Mouse (Mus musculus): ENCODE data around the gene Inf2. TPM values are rescaled to one million over a fixed set of nuclear protein-coding genes. Genes with fewer than 3 reads are reported as not detected.

Gene Inf2
- polyA plus RNA-seq, 1 experiment from 2014 or later: 1.1 TPM

DNA sequence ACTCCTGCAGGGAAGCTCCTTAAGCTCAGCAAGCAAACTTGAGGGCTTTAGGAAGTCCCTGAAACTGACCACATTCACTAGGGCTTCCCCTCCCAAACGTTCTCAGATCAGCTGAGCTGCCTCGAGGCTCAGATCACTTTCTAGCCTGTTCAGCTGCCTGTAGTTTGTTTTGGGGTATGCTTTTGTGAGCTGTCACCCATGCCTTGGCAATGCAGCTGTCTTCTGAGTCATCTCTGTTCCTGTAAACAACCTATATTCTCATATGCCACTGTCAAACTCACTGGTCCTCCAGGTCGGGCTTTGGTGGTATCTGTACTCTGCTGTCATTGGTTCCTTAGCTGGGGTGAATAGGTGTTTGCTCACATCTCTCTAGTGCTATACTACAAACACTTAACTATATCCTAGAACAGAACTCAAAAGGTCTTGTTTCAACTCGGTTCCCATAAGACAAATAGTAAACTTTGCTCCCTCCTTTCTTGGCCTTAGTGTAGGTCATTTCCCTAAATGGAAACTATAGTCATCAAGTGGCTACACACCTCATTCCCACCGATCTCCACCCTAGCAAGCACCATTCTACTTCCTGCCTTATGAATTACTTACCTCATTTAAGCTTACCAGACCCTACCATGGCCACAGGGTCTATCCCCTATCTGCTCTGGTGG, 63.3 kb downstream of the Inf2 start:
- H3K4me2 ChIP-seq (ENCODE audit: low read length): no peak overlapping the region
- H3K27ac ChIP-seq (ENCODE audit: low read depth, low read length): no peak overlapping the region
- H3K27me3 ChIP-seq (replicated peaks; ENCODE audit: control insufficient read depth, insufficient read depth, low read length): no peaks in the 10 kb centered on the region
- no peak overlapping the region for H3K4me3 ChIP-seq (ENCODE audit: low read length)
- no peaks in the 10 kb centered on the region for H3K9me3 ChIP-seq (ENCODE audit: control insufficient read depth, low read length)
- no peak overlapping the region for H3K9ac ChIP-seq (ENCODE audit: low read depth, low read length)
- H3K36me3 ChIP-seq (ENCODE audit: control insufficient read depth, insufficient read depth, low read length): peaks cover 41% of the 10 kb centered on the region
- no peaks in the 10 kb centered on the region for H3K4me1 ChIP-seq (ENCODE audit: control insufficient read depth, insufficient read depth, low read depth, low read length)
- 83% methylated on average over 5 of the region's 5 CpGs for WGBS
- ATAC-seq: no peak

DNA sequence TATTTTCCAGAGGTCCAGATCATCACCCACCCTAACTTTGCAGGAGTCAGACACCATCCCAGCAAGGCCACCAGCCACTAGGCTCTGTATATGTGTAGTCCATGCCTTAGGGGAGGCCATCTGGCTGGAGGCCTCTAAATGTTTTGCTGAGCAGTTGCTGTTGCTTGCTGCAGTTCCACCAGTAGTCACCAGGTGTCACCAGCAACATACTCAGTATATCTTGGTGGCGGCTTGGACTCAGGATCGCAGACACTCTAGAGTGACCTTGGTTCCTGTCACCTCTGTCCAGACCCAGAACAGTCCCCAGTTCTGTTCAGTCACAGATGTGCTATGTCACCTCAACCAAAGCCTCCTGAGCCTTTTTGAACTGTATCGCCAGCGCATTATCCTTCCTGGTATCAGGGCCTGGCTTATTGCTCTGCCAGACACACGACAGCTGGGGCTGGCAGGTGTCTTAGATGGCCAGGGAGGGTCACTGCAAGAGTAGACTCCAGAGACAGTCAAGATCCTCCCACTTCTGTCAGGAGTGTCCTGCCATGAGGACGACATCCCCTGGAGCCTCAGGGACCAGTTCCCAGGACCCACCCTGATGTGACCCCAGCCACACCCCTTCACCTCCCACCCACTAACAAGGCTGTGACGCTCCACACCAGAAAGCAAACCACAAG, 64.7 kb downstream of the Inf2 start:
- Histone ChIP-seq H3K36me3 (ENCODE audit: control insufficient read depth, insufficient read depth, low read length) (peaks cover 53% of the 10 kb centered on the region), H3K27ac (ENCODE audit: low read depth, low read length) (peak overlapping the region; percentile 54), H3K9me3 (ENCODE audit: control insufficient read depth, low read length) (no peaks in the 10 kb centered on the region), H3K4me2 (ENCODE audit: low read length) (no peak overlapping the region), H3K4me1 (ENCODE audit: control insufficient read depth, insufficient read depth, low read depth, low read length) (no peaks in the 10 kb centered on the region), H3K9ac (ENCODE audit: low read depth, low read length) (no peak overlapping the region), H3K4me3 (ENCODE audit: low read length) (no peak overlapping the region), H3K27me3 (replicated peaks; ENCODE audit: control insufficient read depth, insufficient read depth, low read length) (no peaks in the 10 kb centered on the region)
- WGBS: 37% methylated on average over 7 of the region's 7 CpGs
- ATAC-seq: peak; percentile 35

DNA sequence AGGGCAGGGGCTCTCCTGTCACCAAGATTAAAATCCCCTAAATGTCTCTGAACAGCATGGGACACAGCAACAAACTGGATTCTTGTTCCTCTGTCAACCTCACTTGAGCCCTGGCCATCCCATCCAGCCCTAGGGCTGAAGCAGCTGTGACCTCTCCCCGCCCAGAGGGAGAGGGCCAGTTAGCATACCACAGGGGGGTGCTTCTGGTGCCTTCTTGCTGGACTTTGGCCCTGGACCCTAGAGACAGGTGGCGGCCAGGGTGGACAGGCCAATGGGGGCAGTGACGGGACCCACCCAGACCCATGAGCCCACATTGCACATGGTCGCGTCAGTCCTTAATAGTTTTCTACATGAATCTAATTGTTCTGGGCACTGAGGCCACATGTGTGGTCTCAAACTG, 65.5 kb downstream of the Inf2 start:
- Histone ChIP-seq H3K4me1 (ENCODE audit: control insufficient read depth, insufficient read depth, low read depth, low read length) (peaks cover 4% of the 10 kb centered on the region; the same call in 1 of the 2 replicates), H3K36me3 (ENCODE audit: control insufficient read depth, insufficient read depth, low read length) (peaks cover 60% of the 10 kb centered on the region), H3K27me3 (replicated peaks; ENCODE audit: control insufficient read depth, insufficient read depth, low read length) (no peaks in the 10 kb centered on the region), H3K4me2 (ENCODE audit: low read length) (no peak overlapping the region), H3K9ac (ENCODE audit: low read depth, low read length) (no peak overlapping the region), H3K9me3 (ENCODE audit: control insufficient read depth, low read length) (no peaks in the 10 kb centered on the region), H3K4me3 (ENCODE audit: low read length) (no peak overlapping the region), H3K27ac (ENCODE audit: low read depth, low read length) (no peak overlapping the region)
- no peak for ATAC-seq
- WGBS: 89% methylated on average over 5 of the region's 5 CpGs

DNA sequence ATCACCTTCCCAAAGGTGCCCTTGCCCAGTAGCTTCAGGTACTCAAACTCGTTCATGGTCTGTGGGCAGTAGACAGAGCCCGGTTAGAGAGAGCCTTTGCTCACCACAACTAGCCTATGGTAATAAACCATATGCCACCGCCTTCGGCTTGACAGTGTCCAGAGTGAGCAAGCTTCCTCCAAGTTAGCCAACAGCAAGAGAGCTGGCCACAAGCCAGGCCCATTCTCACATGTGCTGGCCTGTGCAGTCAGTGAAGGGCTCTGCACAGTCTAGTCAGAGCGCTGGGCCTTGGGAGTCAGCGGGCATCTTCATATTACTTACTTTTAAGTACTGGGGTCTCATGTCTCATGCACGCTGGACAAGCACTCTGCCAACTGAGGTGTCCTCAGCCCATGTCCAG, 70.0 kb downstream of the Inf2 start:
- Histone ChIP-seq H3K9ac (ENCODE audit: low read depth, low read length) (no peak overlapping the region; the same call in 1 of the 2 replicates), H3K27ac (ENCODE audit: low read depth, low read length) (no peak overlapping the region)

DNA sequence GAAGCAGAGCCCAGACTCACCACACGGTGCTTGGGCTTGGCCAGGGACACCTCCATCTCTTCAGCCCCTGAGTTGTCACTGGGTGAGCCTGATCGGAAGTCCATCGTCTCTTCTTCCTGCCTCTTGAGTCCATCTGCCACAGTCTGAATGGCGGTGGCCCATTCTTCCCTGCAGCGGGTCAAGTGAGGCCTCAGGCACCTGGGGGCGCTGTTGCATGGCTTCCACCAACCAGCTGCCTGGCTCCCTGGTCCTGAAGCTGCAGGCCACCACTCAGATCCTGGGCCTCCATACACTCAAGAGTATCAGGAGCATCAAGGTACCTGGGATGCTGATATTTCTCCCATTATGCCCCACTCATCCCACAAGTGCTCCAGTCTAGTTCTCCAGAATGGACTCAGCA, 70.5 kb downstream of the Inf2 start:
- Histone ChIP-seq H3K4me2 (ENCODE audit: low read length) (no peak overlapping the region), H3K4me1 (ENCODE audit: control insufficient read depth, insufficient read depth, low read depth, low read length) (peaks cover 36% of the 10 kb centered on the region), H3K9ac (ENCODE audit: low read depth, low read length) (no peak overlapping the region), H3K27ac (ENCODE audit: low read depth, low read length) (no peak overlapping the region), H3K27me3 (replicated peaks; ENCODE audit: control insufficient read depth, insufficient read depth, low read length) (no peaks in the 10 kb centered on the region), H3K9me3 (ENCODE audit: control insufficient read depth, low read length) (no peaks in the 10 kb centered on the region), H3K36me3 (ENCODE audit: control insufficient read depth, insufficient read depth, low read length) (peaks cover 45% of the 10 kb centered on the region), H3K4me3 (ENCODE audit: low read length) (no peak overlapping the region)
- whole genome bisulfite sequencing: 70% methylated on average over 5 of the region's 6 CpGs
- ATAC-seq: no peak

More for the DNA sequence above, 70.0 kb downstream of the Inf2 start:
- H3K36me3 ChIP-seq (ENCODE audit: control insufficient read depth, insufficient read depth, low read length): peaks cover 49% of the 10 kb centered on the region
- H3K4me2 ChIP-seq (ENCODE audit: low read length): no peak overlapping the region
- no peaks in the 10 kb centered on the region for H3K9me3 ChIP-seq (ENCODE audit: control insufficient read depth, low read length)
- no peaks in the 10 kb centered on the region for H3K27me3 ChIP-seq (replicated peaks; ENCODE audit: control insufficient read depth, insufficient read depth, low read length)
- ATAC-seq: no peak
- WGBS: 83% methylated on average over 7 of the region's 7 CpGs
- H3K4me1 ChIP-seq (ENCODE audit: control insufficient read depth, insufficient read depth, low read depth, low read length): peaks cover 31% of the 10 kb centered on the region
- H3K4me3 ChIP-seq (ENCODE audit: low read length): no peak overlapping the region

DNA sequence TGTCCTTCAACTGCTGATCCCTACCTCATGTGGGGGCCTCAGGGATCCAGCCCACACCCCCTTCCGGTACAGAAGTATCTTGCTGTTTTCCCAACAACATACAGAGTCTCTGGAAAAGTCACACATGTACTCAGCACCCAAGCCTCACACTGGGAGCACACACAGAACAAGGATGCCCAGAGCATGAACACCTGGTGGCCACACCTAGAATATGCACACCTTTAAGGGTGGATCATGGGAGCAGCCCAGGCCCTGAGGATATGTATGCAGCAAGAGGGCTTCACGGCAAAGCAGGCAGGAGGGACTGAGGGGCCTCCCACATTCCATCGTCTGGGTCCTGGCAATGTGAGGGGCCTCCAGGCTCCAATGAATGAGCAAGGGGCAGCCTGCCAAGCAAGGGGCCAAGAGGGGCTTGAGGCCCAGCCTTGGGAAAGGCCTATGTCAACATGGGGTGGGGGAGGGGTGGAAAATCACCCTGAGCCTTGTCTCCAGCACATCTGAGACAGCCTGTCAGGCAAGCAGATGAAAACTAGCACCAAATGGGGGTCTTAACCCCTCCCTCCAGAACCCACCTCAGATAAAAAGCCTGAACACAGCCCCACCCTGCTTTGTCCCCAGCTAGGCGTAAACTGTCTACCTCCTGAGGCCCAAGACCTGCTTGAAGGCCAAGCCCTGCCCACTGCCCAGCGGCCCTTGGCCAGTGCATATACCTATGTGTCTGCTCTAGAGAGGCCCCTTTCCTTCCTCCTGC, 72.2 kb downstream of the Inf2 start:
- no peaks in the 10 kb centered on the region for H3K27me3 ChIP-seq (replicated peaks; ENCODE audit: control insufficient read depth, insufficient read depth, low read length)
- 0 out of 2 replicates have a peak overlapping the region, but pooled peaks have one; percentile 1 for H3K9ac ChIP-seq (ENCODE audit: low read depth, low read length)
- peak overlapping the region; percentile 44; the same call in 1 of the 2 replicates for H3K27ac ChIP-seq (ENCODE audit: low read depth, low read length)
- H3K4me2 ChIP-seq (ENCODE audit: low read length): 0 out of 2 replicates have a peak overlapping the region, but pooled peaks have one; percentile 1
- no peaks in the 10 kb centered on the region for H3K9me3 ChIP-seq (ENCODE audit: control insufficient read depth, low read length)
- 19% methylated on average over 5 of the region's 5 CpGs for WGBS
- ATAC-seq: peak; percentile 43
- peaks cover 52% of the 10 kb centered on the region for H3K4me1 ChIP-seq (ENCODE audit: control insufficient read depth, insufficient read depth, low read depth, low read length)
- H3K36me3 ChIP-seq (ENCODE audit: control insufficient read depth, insufficient read depth, low read length): peaks cover 33% of the 10 kb centered on the region
- no peak overlapping the region for H3K4me3 ChIP-seq (ENCODE audit: low read length)

DNA sequence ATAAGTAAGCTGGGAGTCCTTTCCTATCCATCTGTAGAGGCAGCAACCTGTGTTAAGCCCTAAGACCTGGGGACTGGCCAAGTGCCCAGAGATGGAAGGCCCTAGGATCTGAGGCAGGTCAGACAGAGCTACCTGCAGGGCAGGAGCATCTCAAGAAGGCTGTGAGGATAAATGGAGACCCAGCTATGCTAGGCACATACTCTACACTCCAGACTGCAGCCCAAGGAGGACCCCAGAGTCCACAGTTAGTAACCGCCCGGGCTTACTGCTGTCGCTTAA, 72.7 kb downstream of the Inf2 start:
- Histone ChIP-seq H3K36me3 (ENCODE audit: control insufficient read depth, insufficient read depth, low read length) (peaks cover 28% of the 10 kb centered on the region), H3K27ac (ENCODE audit: low read depth, low read length) (peak overlapping the region; percentile 26; the same call in 1 of the 2 replicates), H3K9ac (ENCODE audit: low read depth, low read length) (0 out of 2 replicates have a peak overlapping the region, but pooled peaks have one; percentile 1), H3K4me1 (ENCODE audit: control insufficient read depth, insufficient read depth, low read depth, low read length) (peaks cover 57% of the 10 kb centered on the region), H3K27me3 (replicated peaks; ENCODE audit: control insufficient read depth, insufficient read depth, low read length) (no peaks in the 10 kb centered on the region), H3K4me2 (ENCODE audit: low read length) (no peak overlapping the region), H3K4me3 (ENCODE audit: low read length) (no peak overlapping the region), H3K9me3 (ENCODE audit: control insufficient read depth, low read length) (no peaks in the 10 kb centered on the region)
- 73% methylated on average over 3 of the region's 3 CpGs for WGBS
- no peak for ATAC-seq

DNA sequence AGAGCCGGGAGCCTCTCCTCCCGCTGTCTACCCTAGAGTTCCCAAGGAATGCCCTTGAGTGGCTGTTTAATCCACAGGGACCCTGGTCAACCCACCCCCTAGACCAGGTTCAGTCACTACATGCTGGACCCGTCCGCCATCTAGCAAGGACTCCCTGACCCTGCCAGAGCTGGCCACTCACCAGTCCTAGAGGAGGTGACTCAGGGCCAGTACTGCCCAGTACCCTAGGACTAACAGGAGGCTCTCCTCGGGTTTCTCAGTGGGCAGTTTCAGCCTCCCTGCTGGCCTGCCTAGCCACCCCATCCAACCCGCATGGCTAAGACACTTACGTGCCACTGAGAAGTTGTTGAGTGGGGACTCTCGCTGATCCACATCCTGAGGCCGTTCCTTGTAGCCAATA, 73.3 kb downstream of the Inf2 start:
- no peak overlapping the region; the same call in 1 of the 2 replicates for H3K9ac ChIP-seq (ENCODE audit: low read depth, low read length)
- H3K4me3 ChIP-seq (ENCODE audit: low read length): no peak overlapping the region
- peaks cover 63% of the 10 kb centered on the region for H3K4me1 ChIP-seq (ENCODE audit: control insufficient read depth, insufficient read depth, low read depth, low read length)
- H3K4me2 ChIP-seq (ENCODE audit: low read length): no peak overlapping the region
- H3K27me3 ChIP-seq (replicated peaks; ENCODE audit: control insufficient read depth, insufficient read depth, low read length): no peaks in the 10 kb centered on the region
- no peaks in the 10 kb centered on the region for H3K9me3 ChIP-seq (ENCODE audit: control insufficient read depth, low read length)
- ATAC-seq: no peak
- peak overlapping the region; percentile 46 for H3K27ac ChIP-seq (ENCODE audit: low read depth, low read length)
- 74% methylated on average over 9 of the region's 9 CpGs for WGBS
- H3K36me3 ChIP-seq (ENCODE audit: control insufficient read depth, insufficient read depth, low read length): peaks cover 23% of the 10 kb centered on the region

DNA sequence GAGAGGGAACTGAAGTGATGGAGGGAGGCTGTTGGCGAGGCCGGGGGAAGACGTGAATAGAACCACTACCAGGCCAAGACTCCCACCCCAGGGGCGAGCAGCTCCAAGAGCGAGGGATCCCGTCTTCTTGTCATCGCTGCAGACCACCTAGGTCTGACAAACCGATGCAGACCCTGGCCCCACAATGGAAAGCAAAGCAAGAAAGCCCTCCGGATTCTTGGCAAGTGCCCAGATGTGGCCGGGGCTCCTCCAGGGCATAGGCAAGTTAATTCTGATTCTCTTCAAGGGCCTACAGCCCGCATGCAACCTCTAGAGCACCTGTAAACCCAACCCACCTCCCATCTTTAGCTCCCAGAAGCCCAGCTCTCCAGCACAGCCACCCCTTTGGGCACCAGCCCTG, 74.7 kb downstream of the Inf2 start:
- peaks cover 71% of the 10 kb centered on the region for H3K4me1 ChIP-seq (ENCODE audit: control insufficient read depth, insufficient read depth, low read depth, low read length)
- 50% methylated on average over 11 of the region's 11 CpGs for WGBS
- H3K27me3 ChIP-seq (replicated peaks; ENCODE audit: control insufficient read depth, insufficient read depth, low read length): no peaks in the 10 kb centered on the region
- no peak overlapping the region for H3K4me3 ChIP-seq (ENCODE audit: low read length)
- peak overlapping the region; percentile 26 for H3K4me2 ChIP-seq (ENCODE audit: low read length)
- H3K9ac ChIP-seq (ENCODE audit: low read depth, low read length): peak overlapping the region; percentile 41
- H3K27ac ChIP-seq (ENCODE audit: low read depth, low read length): peak overlapping the region; percentile 84
- peaks cover 18% of the 10 kb centered on the region for H3K36me3 ChIP-seq (ENCODE audit: control insufficient read depth, insufficient read depth, low read length)
- ATAC-seq: no peak
- H3K9me3 ChIP-seq (ENCODE audit: control insufficient read depth, low read length): no peaks in the 10 kb centered on the region
